Mouse (Mus musculus) midbrain, postnatal 0 days (tissue): ENCODE data around the gene Zfp385b. TPM values are rescaled to one million over a fixed set of nuclear protein-coding genes. Genes with fewer than 3 reads are reported as not detected.

ENCODE experiments used
- ATAC-seq: fragments of 200-750 bp; cut with Nextera tagmentation; 2 replicates; pipeline ENCODE4 v1.8.0; 2017; ENCODE audit warnings: moderate number of reproducible peaks, mild to moderate bottlenecking, moderate TSS enrichment, moderate library complexity; ENCODE audit not compliant: low FRiP score
- DNase-seq: peaks from one replicate; pipeline ENCODE4 v3.0.0-alpha.2; 2015; ENCODE audit warnings: low spot score
- H3K27ac ChIP-seq: fragments of 300-500 bp; sonication (generic); 2 replicates; pipeline ENCODE4 v1.5.1; 2014; ENCODE audit warnings: low read depth, mild to moderate bottlenecking, low read length, mixed read lengths
- H3K27me3 ChIP-seq: fragments of 300-500 bp; sonication (generic); 2 replicates; pipeline ENCODE4 v1.6.1; 2014; ENCODE audit warnings: low read length, control low read depth, mixed read lengths; ENCODE audit not compliant: insufficient read depth
- H3K36me3 ChIP-seq: fragments of 300-500 bp; sonication (generic); 2 replicates; pipeline ENCODE4 v1.6.1; 2014; ENCODE audit warnings: low read length, control low read depth, mixed read lengths; ENCODE audit not compliant: insufficient read depth
- H3K4me1 ChIP-seq: fragments of 300-500 bp; sonication (generic); 2 replicates; pipeline ENCODE4 v1.6.1; 2014; ENCODE audit warnings: mild to moderate bottlenecking, control low read depth, antibody characterized with exemption, low read length, mixed read lengths; ENCODE audit not compliant: insufficient read depth
- H3K4me2 ChIP-seq: fragments of 300-500 bp; sonication (generic); 2 replicates; pipeline ENCODE4 v1.6.1; 2014; ENCODE audit warnings: low read depth, mild to moderate bottlenecking, low read length, mixed read lengths; ENCODE audit not compliant: poor library complexity, severe bottlenecking
- H3K4me3 ChIP-seq: fragments of 300-500 bp; sonication (generic); 2 replicates; pipeline ENCODE4 v1.5.1; 2014; ENCODE audit warnings: low read depth, mild to moderate bottlenecking, low read length, moderate library complexity
- H3K9ac ChIP-seq: fragments of 300-500 bp; sonication (generic); replicated peaks from 2 replicates; pipeline ENCODE4 v1.6.1; 2014; ENCODE audit warnings: mild to moderate bottlenecking, low read length, moderate library complexity, mixed read lengths; ENCODE audit not compliant: poor library complexity, severe bottlenecking
- H3K9me3 ChIP-seq: fragments of 300-500 bp; sonication (generic); 2 replicates; pipeline ENCODE4 v1.6.1; 2016; ENCODE audit warnings: low read length, control low read depth
- CTCF ChIP-seq: IDR thresholded peaks from 2 replicates; pipeline ENCODE4 v1.5.1; 2016; ENCODE audit warnings: antibody characterized with exemption, mild to moderate bottlenecking
- WGBS: fragments of 180-500 bp; shearing (Covaris S2); extraction: QIAGEN DNeasy Blood & Tissue Kit; methylation state at CpG from one replicate; pipeline ENCODE4 v1.1.7; 2014; 5-methylcytosine and 5-hydroxymethylcytosine counted together
- polyA plus RNA-seq: library from polyadenylated mRNA; unstranded; fragments of >200 nt; fragmentation: Nextera tagmentation; extraction: Ambion mirVana; gene quantifications from 2 replicates; pipeline ENCODE4 v1.2.1, GENCODE M21; 2015
- total RNA-seq: library from RNA; depleted of rRNA; stranded (reverse); fragments of >200 nt; gene quantifications from 2 replicates; pipeline ENCODE4 v1.2.3, GENCODE M21; 2014

The Zfp385b gene
- total and polyA plus RNA-seq, 2 experiments from 2014 or later, result 11.8 to 16.6 TPM

DNA sequence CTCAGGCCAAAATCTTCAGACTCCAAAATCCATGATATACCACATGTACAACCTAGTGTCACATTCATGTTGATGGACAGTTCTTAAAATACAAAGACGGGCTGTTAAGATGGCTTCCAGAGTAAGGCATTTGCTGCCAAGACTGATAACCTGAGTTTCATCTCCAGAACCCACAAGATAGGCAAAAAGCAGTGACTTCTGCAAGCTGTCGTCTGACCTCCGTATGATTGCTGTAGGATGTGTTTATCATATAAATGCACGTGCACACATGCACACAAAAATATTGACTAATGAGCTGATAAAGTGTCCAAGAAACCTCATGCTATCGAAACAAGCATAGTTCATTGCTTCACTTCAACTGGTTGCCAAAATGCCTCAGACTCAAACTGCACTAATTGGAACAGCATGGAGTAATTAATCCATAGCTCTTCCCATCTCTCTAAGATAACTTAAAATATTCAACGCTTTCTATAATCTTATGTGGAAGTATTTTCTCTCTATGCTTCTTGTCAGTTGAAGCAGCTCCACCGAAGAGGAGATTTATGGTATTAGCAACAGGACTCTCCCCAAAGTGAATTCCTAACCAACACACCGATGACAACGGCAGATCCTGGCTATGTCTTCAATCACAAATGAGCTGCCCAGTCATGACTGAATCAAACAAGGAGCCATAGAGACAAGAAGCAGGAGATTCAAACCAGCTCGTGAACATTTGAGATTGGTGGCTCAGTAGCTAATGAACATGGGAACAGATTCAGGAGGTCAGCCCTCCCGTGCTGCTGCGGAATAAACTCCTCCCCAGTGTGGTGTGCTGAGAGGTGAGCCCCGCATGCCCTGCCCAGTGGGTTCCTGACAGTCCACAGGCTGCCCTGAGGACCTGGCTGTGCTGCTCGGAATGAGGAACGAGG lies 251.7 kb downstream of the Zfp385b start:
- TF ChIP-seq CTCF, result no peak
- Histone ChIP-seq H3K9ac (no peak overlapping the region), H3K9me3 (no peaks in the 10 kb centered on the region), H3K36me3 (no peaks in the 10 kb centered on the region), H3K27ac (no peak overlapping the region), H3K4me2 (no peak overlapping the region), H3K27me3 (no peaks in the 10 kb centered on the region), H3K4me1 (no peaks in the 10 kb centered on the region), H3K4me3 (no peak overlapping the region)
- ATAC-seq (no peak), DNase-seq (no peak)
- WGBS, result 83% methylated on average over 15 of the region's 15 CpGs

DNA sequence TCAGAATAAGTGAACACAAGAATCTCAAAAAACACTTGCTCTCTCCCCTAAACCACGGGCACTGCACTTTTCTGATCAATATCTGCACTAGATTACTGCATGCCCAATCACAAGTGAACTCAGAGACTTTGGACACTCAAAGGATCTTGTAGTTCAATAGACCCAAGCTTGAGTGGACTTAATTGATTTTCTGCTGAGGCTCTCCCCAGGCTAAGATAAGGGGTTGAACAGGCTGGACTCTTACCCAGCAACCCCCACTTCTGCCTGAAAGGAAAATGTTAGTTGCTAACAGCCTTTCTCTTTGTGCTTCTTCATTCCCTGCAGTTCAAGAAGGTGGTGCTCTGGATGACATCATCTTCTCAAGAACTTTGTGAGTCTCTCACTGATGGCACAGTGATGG lies 255.7 kb downstream of the Zfp385b start:
- Histone ChIP-seq H3K27me3 (no peaks in the 10 kb centered on the region), H3K36me3 (no peaks in the 10 kb centered on the region), H3K9ac (no peak overlapping the region), H3K4me1 (no peaks in the 10 kb centered on the region), H3K9me3 (no peaks in the 10 kb centered on the region), H3K27ac (no peak overlapping the region), H3K4me2 (no peak overlapping the region), H3K4me3 (no peak overlapping the region)
- no peak for ATAC-seq
- no peak for DNase-seq
- WGBS, result 70% methylated on average over 1 of the region's 1 CpGs
- TF ChIP-seq CTCF, result no peak

- Histone ChIP-seq H3K9ac (no peak overlapping the region), H3K27ac (no peak overlapping the region), H3K4me3 (no peak overlapping the region), H3K36me3 (no peaks in the 10 kb centered on the region), H3K4me1 (no peaks in the 10 kb centered on the region), H3K27me3 (no peaks in the 10 kb centered on the region), H3K9me3 (no peaks in the 10 kb centered on the region), H3K4me2 (no peak overlapping the region)
- no peak for DNase-seq
- 90% methylated on average over 5 of the region's 5 CpGs for WGBS
- TF ChIP-seq CTCF, result no peak
- ATAC-seq, result no peak
Observed at GRCm38 (mm10) chr2:77561941-77562340, 257.5 kb downstream of the Zfp385b start.

DNA sequence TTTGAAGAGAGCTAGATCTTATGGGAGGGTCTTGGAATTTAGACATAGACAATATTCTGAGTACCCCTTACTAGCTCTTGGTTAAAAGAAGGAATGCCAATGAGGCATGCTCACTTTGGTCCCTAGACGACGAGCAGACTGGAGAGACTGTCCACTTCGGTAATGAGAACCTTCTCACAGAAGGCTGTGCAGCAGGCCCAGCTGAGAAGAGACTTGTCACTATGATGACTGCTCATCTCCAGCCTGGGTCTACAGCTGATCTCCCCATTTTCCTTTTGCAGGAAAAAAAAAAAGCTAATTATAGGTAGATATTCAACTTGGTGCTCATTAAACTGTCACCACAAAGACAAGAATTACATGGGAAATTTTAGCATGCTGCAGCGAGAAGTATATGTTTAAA lies 262.5 kb downstream of the Zfp385b start:
- no peak overlapping the region for H3K27ac ChIP-seq
- no peak overlapping the region for H3K4me2 ChIP-seq
- ATAC-seq (no peak), DNase-seq (no peak)
- H3K9ac ChIP-seq, result no peak overlapping the region
- no peak overlapping the region for H3K4me3 ChIP-seq
- TF ChIP-seq CTCF, result no peak
- no peaks in the 10 kb centered on the region for H3K36me3 ChIP-seq
- no peaks in the 10 kb centered on the region for H3K27me3 ChIP-seq
- 93% methylated on average over 4 of the region's 4 CpGs for WGBS
- H3K4me1 ChIP-seq, result no peaks in the 10 kb centered on the region
- H3K9me3 ChIP-seq, result no peaks in the 10 kb centered on the region

- H3K27me3 ChIP-seq, result no peaks in the 10 kb centered on the region
- H3K4me2 ChIP-seq, result no peak overlapping the region
- no peak for TF ChIP-seq CTCF
- no peaks in the 10 kb centered on the region for H3K4me1 ChIP-seq
- 65% methylated on average over 7 of the region's 7 CpGs for WGBS
- no peak overlapping the region for H3K9ac ChIP-seq
- ATAC-seq (no peak), DNase-seq (peak; percentile 4)
- no peaks in the 10 kb centered on the region for H3K9me3 ChIP-seq
- H3K4me3 ChIP-seq, result no peak overlapping the region
- no peaks in the 10 kb centered on the region for H3K36me3 ChIP-seq
- H3K27ac ChIP-seq, result no peak overlapping the region
Observed at GRCm38 (mm10) chr2:77555980-77556379, 263.5 kb downstream of the Zfp385b start.

DNA sequence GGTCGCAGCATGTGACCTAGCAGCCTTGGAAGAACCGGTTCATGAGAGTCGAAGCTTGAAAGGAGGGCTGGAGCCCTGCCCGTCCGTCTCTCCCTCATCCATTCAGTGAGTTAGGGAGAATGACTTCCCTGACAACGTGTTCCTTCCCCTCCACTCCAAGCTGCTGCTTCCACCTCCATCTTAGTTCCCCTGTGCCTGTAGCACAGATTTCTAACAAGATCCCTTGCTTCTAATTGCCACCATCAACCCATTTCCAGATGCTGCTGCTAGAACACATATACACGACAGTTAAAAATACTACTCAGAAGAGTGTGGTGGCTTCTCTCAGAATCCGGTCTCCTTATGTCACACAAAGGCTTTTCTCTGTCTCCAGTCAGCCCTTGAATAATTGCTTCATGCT lies 266.8 kb downstream of the Zfp385b start:
- no peaks in the 10 kb centered on the region for H3K4me1 ChIP-seq
- no peak overlapping the region for H3K9ac ChIP-seq
- H3K27ac ChIP-seq, result no peak overlapping the region
- ATAC-seq (no peak), DNase-seq (no peak)
- no peak overlapping the region for H3K4me3 ChIP-seq
- no peaks in the 10 kb centered on the region for H3K36me3 ChIP-seq
- H3K4me2 ChIP-seq, result no peak overlapping the region
- 53% methylated on average over 8 of the region's 8 CpGs for WGBS
- no peak for TF ChIP-seq CTCF
- H3K27me3 ChIP-seq, result no peaks in the 10 kb centered on the region
- no peaks in the 10 kb centered on the region for H3K9me3 ChIP-seq
